Mouse (Mus musculus) testis, adult 2 months (tissue): ENCODE results near the gene Adamtsl4. TPM values are rescaled to one million over a fixed set of nuclear protein-coding genes. Genes with fewer than 3 reads are reported as not detected.
"Not testable (repeated sequence)": the region's sequence is repeated elsewhere in the genome, so short reads cannot be mapped to it uniquely, and the experiment has no call there.

Source experiments
- H3K27ac ChIP-seq: fragments of 200-500 bp; 2 replicates; pipeline ENCODE4 v1.5.1; 2012; ENCODE audit warnings: low read depth, low read length; ENCODE audit not compliant: control insufficient read depth, insufficient read depth
- H3K27me3 ChIP-seq: fragments of 200-500 bp; 2 replicates; pipeline ENCODE4 v1.6.1; 2012; ENCODE audit warnings: mild to moderate bottlenecking, low read length, moderate library complexity; ENCODE audit not compliant: control insufficient read depth, insufficient read depth
- H3K36me3 ChIP-seq: fragments of 200-500 bp; 2 replicates; pipeline ENCODE4 v1.6.1; 2012; ENCODE audit warnings: mild to moderate bottlenecking, low read length; ENCODE audit not compliant: control insufficient read depth, insufficient read depth
- H3K4me1 ChIP-seq: fragments of 200-500 bp; 2 replicates; pipeline ENCODE4 v1.6.1; 2012; ENCODE audit warnings: low read length; ENCODE audit not compliant: control insufficient read depth, insufficient read depth
- H3K4me3 ChIP-seq: fragments of 200-500 bp; 2 replicates; pipeline ENCODE4 v1.5.1; 2012; ENCODE audit warnings: low read depth, mild to moderate bottlenecking, low read length, moderate library complexity, mixed read lengths; ENCODE audit not compliant: control insufficient read depth
- CTCF ChIP-seq: fragments of 200-500 bp; IDR thresholded peaks from 2 replicates; pipeline ENCODE4 v1.5.1; 2012; ENCODE audit warnings: low read depth, mild to moderate bottlenecking, inconsistent platforms, low read length, moderate library complexity; ENCODE audit not compliant: control insufficient read depth, insufficient read depth, insufficient replicate concordance
- POLR2A ChIP-seq: fragments of 200-500 bp; IDR thresholded peaks from 2 replicates; pipeline ENCODE4 v1.6.1; 2012; ENCODE audit warnings: low read depth, mild to moderate bottlenecking, inconsistent platforms, low read length, moderate library complexity; ENCODE audit not compliant: control insufficient read depth
- polyA plus RNA-seq: library from polyadenylated mRNA; depleted of rRNA; stranded (reverse); fragments of >200 nt; gene quantifications from 2 replicates; pipeline ENCODE4 v1.2.3, GENCODE M21; 2012

Gene Adamtsl4
- polyA plus RNA-seq, 1 experiment, result 0.74 TPM

DNA sequence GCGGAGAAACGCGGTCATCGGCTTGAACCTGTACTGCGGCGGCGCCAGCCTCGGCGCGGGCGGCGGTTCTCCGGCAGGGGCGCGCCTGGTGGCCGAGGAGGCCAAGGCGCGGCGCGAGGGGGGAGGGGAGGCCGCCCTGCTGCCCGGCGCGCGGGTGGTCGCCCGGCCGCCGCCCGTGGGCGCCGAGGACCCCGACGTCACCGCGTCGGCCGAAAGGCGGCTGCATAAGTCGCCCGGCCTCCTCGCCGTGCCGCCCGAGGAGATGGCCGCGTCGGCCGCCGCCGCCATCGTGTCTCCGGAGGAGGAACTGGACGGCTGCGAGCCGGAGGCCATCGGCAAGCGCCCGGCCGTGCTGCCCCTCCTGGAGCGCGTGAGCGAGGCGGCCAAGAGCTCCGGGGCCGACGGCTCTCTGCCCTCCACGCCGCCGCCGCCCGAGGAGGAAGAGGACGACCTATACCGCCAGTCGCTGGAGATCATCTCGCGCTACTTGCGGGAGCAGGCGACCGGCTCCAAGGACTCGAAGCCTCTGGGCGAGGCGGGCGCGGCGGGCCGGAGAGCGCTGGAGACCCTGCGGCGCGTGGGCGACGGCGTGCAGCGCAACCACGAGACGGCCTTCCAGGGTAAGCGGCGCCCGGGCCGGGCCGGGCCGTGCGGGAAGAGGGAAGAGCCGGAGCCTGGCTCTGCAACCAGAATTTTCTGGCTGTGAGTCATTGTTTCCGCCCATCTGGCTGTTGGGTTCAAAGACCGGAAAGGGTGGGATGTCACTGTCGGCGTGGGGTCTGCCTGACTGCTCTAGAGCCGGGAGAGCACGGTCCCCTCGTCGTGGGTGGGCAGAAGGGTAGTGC, 28.6 kb downstream of the Adamtsl4 start:
- Histone ChIP-seq H3K27me3 (no peaks in the 10 kb centered on the region), H3K27ac (peak overlapping the region; percentile 100), H3K4me1 (peaks cover 6% of the 10 kb centered on the region; the same call in 1 of the 2 replicates), H3K36me3 (no peaks in the 10 kb centered on the region; the same call in 1 of the 2 replicates), H3K4me3 (peak overlapping the region; percentile 97)
- TF ChIP-seq CTCF (no peak), POLR2A (no peak; the same call in 1 of the 2 replicates)

DNA sequence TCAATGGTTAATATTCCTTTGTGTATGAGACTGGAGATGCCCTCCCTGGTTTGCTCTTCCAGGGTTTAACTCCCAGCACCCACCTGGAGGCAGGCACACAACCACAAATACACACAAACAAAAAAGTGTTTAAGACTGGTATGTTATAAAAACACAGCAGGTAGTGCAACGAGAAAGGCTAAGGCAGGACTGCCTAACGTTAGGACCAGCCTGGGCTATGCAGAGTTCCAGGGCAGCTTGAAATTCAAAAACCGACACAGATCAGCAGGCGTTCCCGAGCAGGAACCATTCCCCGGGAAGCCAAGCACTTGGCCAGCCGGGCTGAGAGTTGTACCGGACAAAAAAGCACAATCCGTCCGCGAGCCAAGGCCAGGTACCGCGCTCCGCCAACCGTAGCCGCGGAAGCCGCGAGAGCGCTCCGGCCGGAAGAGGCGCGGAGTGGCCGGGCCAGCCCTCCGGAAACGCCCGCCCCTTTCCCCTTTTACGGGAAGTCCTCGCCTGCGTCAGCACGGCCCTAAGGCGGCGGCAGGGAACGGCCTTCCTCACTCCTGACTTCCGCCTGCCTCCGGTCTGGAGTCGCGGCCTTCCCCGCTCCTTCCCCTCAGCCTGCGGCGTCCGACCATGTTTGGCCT, 29.4 kb downstream of the Adamtsl4 start, which contains the start of gene Mcl1:
Mcl1 (plus strand) TSS at position 553 of the 632 bp plus-strand sequence.
- Histone ChIP-seq H3K4me1 (peaks cover 6% of the 10 kb centered on the region; the same call in 1 of the 2 replicates), H3K27me3 (no peaks in the 10 kb centered on the region), H3K4me3 (peak within 1 kb of the TSS; percentile 97), H3K27ac (peak within 1 kb of the TSS; percentile 100), H3K36me3 (no peaks in the 10 kb centered on the region; the same call in 1 of the 2 replicates)
- TF ChIP-seq POLR2A (peak; percentile 100), CTCF (no peak)

DNA sequence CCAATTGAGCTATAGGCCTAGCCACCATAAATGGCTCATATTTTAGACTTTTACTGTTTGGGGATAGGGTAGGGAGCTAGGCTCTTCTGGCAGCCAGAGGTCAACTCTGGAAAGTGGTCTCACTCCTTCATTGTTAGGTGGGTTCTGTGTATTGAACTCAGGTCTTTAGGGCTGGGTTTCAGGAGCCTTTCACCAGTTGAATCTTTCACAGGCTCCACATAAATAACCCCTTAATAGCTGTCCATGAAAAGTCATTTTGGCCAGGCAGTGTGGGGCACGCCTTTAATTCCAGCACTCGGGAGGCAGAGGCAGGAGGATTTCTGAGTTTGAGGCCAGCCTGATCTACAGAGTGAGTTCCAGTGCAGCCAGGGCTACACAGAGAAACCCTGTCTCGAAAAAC, 30.0 kb downstream of the Adamtsl4 start:
- Histone ChIP-seq H3K27ac (peak overlapping the region; percentile 100), H3K36me3 (no peaks in the 10 kb centered on the region; the same call in 1 of the 2 replicates), H3K4me1 (peaks cover 5% of the 10 kb centered on the region; the same call in 1 of the 2 replicates), H3K4me3 (peak overlapping the region; percentile 97), H3K27me3 (no peaks in the 10 kb centered on the region)
- no peak for TF ChIP-seq POLR2A
- no peak for TF ChIP-seq CTCF

GRCm38 (mm10) chr3:95657108-95657507, 30.6 kb downstream of the Adamtsl4 start:
- peak overlapping the region; percentile 100; the same call in 1 of the 2 replicates for H3K27ac ChIP-seq

DNA sequence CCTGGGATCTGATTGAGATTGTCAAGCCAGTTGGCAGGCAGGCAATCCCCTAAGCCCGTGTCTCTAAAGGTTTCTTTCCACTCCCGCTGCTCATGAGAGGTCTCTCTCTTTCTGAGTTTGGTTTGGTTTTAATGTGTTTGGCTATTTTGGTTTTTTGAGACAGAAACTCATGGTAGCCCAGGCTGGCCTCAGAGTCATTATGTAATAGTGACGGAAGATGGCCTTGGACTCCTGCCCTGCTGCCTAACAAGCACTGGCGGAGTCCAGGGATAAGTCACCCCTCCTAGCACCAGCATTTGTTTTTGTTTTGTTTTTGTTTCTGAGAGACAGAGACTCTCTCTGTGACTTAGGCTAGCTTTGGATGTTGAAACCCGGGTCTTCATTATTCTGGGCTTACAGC, 32.3 kb downstream of the Adamtsl4 start:
- H3K36me3 ChIP-seq, result no peaks in the 10 kb centered on the region; the same call in 1 of the 2 replicates
- TF ChIP-seq CTCF (no peak), POLR2A (no peak)
- no peaks in the 10 kb centered on the region for H3K27me3 ChIP-seq
- peaks cover 11% of the 10 kb centered on the region for H3K4me1 ChIP-seq
- no peak overlapping the region; the same call in 1 of the 2 replicates for H3K27ac ChIP-seq
- no peak overlapping the region for H3K4me3 ChIP-seq

More at GRCm38 (mm10) chr3:95657108-95657507, 30.6 kb downstream of the Adamtsl4 start:
- Histone ChIP-seq H3K4me3 (peak overlapping the region; percentile 97), H3K27me3 (no peaks in the 10 kb centered on the region), H3K36me3 (no peaks in the 10 kb centered on the region; the same call in 1 of the 2 replicates), H3K4me1 (peaks cover 7% of the 10 kb centered on the region)
- TF ChIP-seq POLR2A (no peak), CTCF (no peak)

- not testable (repeated sequence) for H3K27ac ChIP-seq
Measured at GRCm38 (mm10) chr3:95654371-95654770, 33.3 kb downstream of the Adamtsl4 start.

GRCm38 (mm10) chr3:95653473-95654034, 34.2 kb downstream of the Adamtsl4 start:
- peaks cover 11% of the 10 kb centered on the region for H3K4me1 ChIP-seq
- H3K27me3 ChIP-seq, result no peaks in the 10 kb centered on the region
- peak overlapping the region; percentile 77 for H3K27ac ChIP-seq
- no peaks in the 10 kb centered on the region for H3K36me3 ChIP-seq
- TF ChIP-seq POLR2A (no peak; the same call in 1 of the 2 replicates), CTCF (no peak)
- peak overlapping the region; percentile 65 for H3K4me3 ChIP-seq

More at GRCm38 (mm10) chr3:95654371-95654770, 33.3 kb downstream of the Adamtsl4 start:
- H3K36me3 ChIP-seq, H3K27me3 ChIP-seq: not testable (repeated sequence)
- H3K4me3 ChIP-seq, result peak overlapping the region; percentile 5; the same call in 1 of the 2 replicates
- peaks cover 11% of the 10 kb centered on the region for H3K4me1 ChIP-seq
